Mouse (Mus musculus): ENCODE measurements around the gene Plvap. TPM values are rescaled to one million over a fixed set of nuclear protein-coding genes. Genes with fewer than 3 reads are reported as not detected.

The Plvap gene
- total RNA-seq (2021): 100 to 1,000 TPM in 1 of 2 experiments, 10 to 100 TPM in 1; 95.1 to 101 TPM
- long read RNA-seq, experiment 1, transcript Plvap-201 (6 exons, 1,987 nt): major isoform, 129 of 150 reads
- long read RNA-seq, experiment 1, partial matches to known transcripts: 15 of 150 reads
- long read RNA-seq, experiment 1, other reads (novel, unspliced or antisense): 6 of 150 reads
- long read RNA-seq, experiment 2, transcript Plvap-201 (6 exons, 1,987 nt): major isoform, 147 of 158 reads
- long read RNA-seq, experiment 2, partial matches to known transcripts: 4 of 158 reads
- long read RNA-seq, experiment 2, other reads (novel, unspliced or antisense): 7 of 158 reads

- no peak for DNase-seq
These were observed at the start of gene Plvap for GRCm38 (mm10) chr8:71511644-71512043. Plvap (minus strand) TSS chr8:71511752.

- DNase-seq: no peak
These were observed 49.2 kb upstream of the Plvap start for GRCm38 (mm10) chr8:71560765-71561164.

- DNase-seq: no peak
These were observed 48.5 kb upstream of the Plvap start for GRCm38 (mm10) chr8:71560071-71560470.

GRCm38 (mm10) chr8:71558958-71559690, 47.6 kb upstream of the Plvap start:
- peak; percentile 86 for DNase-seq

GRCm38 (mm10) chr8:71558071-71558957, 46.8 kb upstream of the Plvap start, which contains the start of gene Tmem221:
Tmem221 (minus strand) TSS chr8:71558871.
- no peak for DNase-seq

GRCm38 (mm10) chr8:71554644-71555043, 43.1 kb upstream of the Plvap start:
- DNase-seq: no peak

GRCm38 (mm10) chr8:71554001-71554400, 42.4 kb upstream of the Plvap start:
- no peak for DNase-seq

GRCm38 (mm10) chr8:71552770-71553169, 41.2 kb upstream of the Plvap start:
- no peak for DNase-seq

GRCm38 (mm10) chr8:71550754-71551153, 39.2 kb upstream of the Plvap start:
- no peak for DNase-seq

- DNase-seq: no peak
These were observed 36.0 kb upstream of the Plvap start for GRCm38 (mm10) chr8:71547590-71547989.

GRCm38 (mm10) chr8:71545053-71545452, 33.5 kb upstream of the Plvap start:
- DNase-seq: no peak

GRCm38 (mm10) chr8:71543755-71544154, 32.2 kb upstream of the Plvap start:
- no peak for DNase-seq

GRCm38 (mm10) chr8:71542632-71543343, 31.2 kb upstream of the Plvap start, which contains the start of gene Mvb12a:
Mvb12a (plus strand) TSS chr8:71542922.
- peak; percentile 95 for DNase-seq

GRCm38 (mm10) chr8:71537028-71537867, 25.7 kb upstream of the Plvap start, which contains the start of gene Bst2:
Bst2 (minus strand) TSS chr8:71537456.
- DNase-seq: peak; percentile 92

- no peak for DNase-seq
These were observed 24.1 kb upstream of the Plvap start for GRCm38 (mm10) chr8:71535663-71536062.

GRCm38 (mm10) chr8:71534263-71534810, 22.8 kb upstream of the Plvap start:
- no peak for DNase-seq

- peak; percentile 49 for DNase-seq
These were observed 19.3 kb upstream of the Plvap start for GRCm38 (mm10) chr8:71530735-71531467.

- DNase-seq: no peak
These were observed 17.0 kb upstream of the Plvap start for GRCm38 (mm10) chr8:71528362-71529073.
